Mouse (Mus musculus): ENCODE data around the gene Gm5726.
"Not testable (repeated sequence)": the region's sequence is repeated elsewhere in the genome, so short reads cannot be mapped to it uniquely, and the experiment has no call there.

The Gm5726 gene

GRCm38 (mm10) chr7:20545657-20546056 is at the start of gene Gm5726:
Gm5726 (minus strand) TSS chr7:20545757.
- not testable (repeated sequence) for DNase-seq (ENCODE audit: low read depth)

- DNase-seq (ENCODE audit: low read depth): not testable (repeated sequence)
These were observed 30.6 kb upstream of the Gm5726 start, which contains the start of gene Gm4141 for GRCm38 (mm10) chr7:20576141-20576540. Gm4141 (minus strand) TSS chr7:20576241.

- DNase-seq (ENCODE audit: low read depth): not testable (repeated sequence)
These were observed 12.0 kb downstream of the Gm5726 start, which contains the start of gene Vmn1r104 for GRCm38 (mm10) chr7:20533537-20533936. Vmn1r104 (plus strand) TSS chr7:20533837.

GRCm38 (mm10) chr7:20510434-20510833 is 35.1 kb downstream of the Gm5726 start, which contains the start of gene Vmn1r103:
Vmn1r103 (minus strand) TSS chr7:20510534.
- not testable (repeated sequence) for DNase-seq (ENCODE audit: low read depth)

All from 416B (cell line).